ENCODE assay signal across 12 mouse cellular contexts in the genomic region with DNA sequence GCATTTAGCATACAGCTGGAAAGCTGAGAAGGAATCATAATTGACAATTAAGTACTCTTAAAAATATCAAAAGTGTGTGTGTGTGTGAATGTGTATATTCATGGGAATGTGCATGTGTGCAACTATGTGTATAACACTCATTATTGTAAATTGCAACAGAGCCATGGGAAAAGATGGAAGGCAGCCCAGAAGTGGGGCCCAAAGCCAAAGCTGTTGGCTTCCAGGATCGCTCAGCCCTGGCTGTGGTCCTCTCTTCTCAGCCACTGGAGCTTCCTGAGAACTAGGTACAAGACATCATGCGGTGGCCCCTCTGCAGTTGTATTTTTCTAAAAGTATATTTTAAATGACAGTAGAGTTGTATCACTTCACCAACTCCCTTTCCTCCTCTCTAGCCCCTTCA. TPM values are rescaled to one million over a fixed set of nuclear protein-coding genes. Genes with fewer than 3 reads are reported as not detected.
DNase-seq lines count a peak whose midpoint lies in the region; ATAC-seq and TF ChIP-seq lines count a peak whose summit lies in the region.
"Had no signal": no experiment of that assay in that cellular context is flagged by ENCODE, and none has a peak within 500 bp of the region (broad histone marks: within the 10 kb centered on the region; RNA-seq: fewer than 3 reads in every experiment).

No protein-coding gene starts in this region.

- H3K4me3 ChIP-seq in lung, embryonic 15.5 days = no peak overlapping the region
- H3K4me3 ChIP-seq in lung, adult 2 months (replicated peaks; ENCODE audit: extremely low read depth, low read depth, low read length) = no peak overlapping the region
- H3K4me3 ChIP-seq: hindbrain, embryonic 15.5 days; limb, embryonic 12.5 days; neural tube, embryonic 13.5 days had no signal

- H3K27me3 ChIP-seq in lung, embryonic 15.5 days = no peaks in the 10 kb centered on the region
- H3K27me3 ChIP-seq: hindbrain, embryonic 15.5 days; neural tube, embryonic 13.5 days; Patski had no signal

- DNase-seq in cerebellum, postnatal 25 days = peak; percentile 26 to 60
- no peak for DNase-seq in cerebellum, adult 11-12 months
- DNase-seq in lung, adult 2 months = no peak
- DNase-seq in gastrocnemius, postnatal 36 days = peak; percentile 45 to 55
- DNase-seq in ovary, postnatal 14 days (ENCODE audit: low spot score) = peak; percentile 39
- DNase-seq in left cerebral cortex, postnatal 36 days (ENCODE audit: low spot score in 2 of 2) = no peak

- H3K4me1 ChIP-seq in lung, embryonic 15.5 days = peaks cover 11% of the 10 kb centered on the region
- no peaks in the 10 kb centered on the region for H3K4me1 ChIP-seq in lung, adult 2 months (ENCODE audit: control insufficient read depth, insufficient read depth, low read length)
- H3K4me1 ChIP-seq: hindbrain, embryonic 15.5 days; limb, embryonic 12.5 days; neural tube, embryonic 13.5 days had no signal

- no peaks in the 10 kb centered on the region for H3K36me3 ChIP-seq in lung, embryonic 15.5 days
- H3K36me3 ChIP-seq: hindbrain, embryonic 15.5 days; limb, embryonic 12.5 days; neural tube, embryonic 13.5 days had no signal

- TF ChIP-seq POLR2A in lung, adult 2 months (IDR thresholded peaks at IDR 0.05; ENCODE audit: borderline replicate concordance, extremely low read depth, low read depth, low read length) = no peak

- TF ChIP-seq CTCF in lung, adult 2 months (IDR thresholded peaks at IDR 0.05; ENCODE audit: insufficient read depth, low read length) = no peak

- intact Hi-C loops in gastrocnemius, postnatal 36 days (cut with DNase I) = no loop called here
- intact Hi-C loops in left cerebral cortex, postnatal 36 days (cut with DNase I) = no loop called here

- no peak overlapping the region for H3K4me2 ChIP-seq in lung, embryonic 15.5 days
- H3K4me2 ChIP-seq: hindbrain, embryonic 15.5 days; limb, embryonic 12.5 days; neural tube, embryonic 13.5 days had no signal

- no peak overlapping the region for H3K27ac ChIP-seq in lung, embryonic 15.5 days
- H3K27ac ChIP-seq: hindbrain, embryonic 15.5 days; limb, embryonic 12.5 days; neural tube, embryonic 13.5 days had no signal

- H3K9me3 ChIP-seq in lung, embryonic 15.5 days = no peaks in the 10 kb centered on the region
- H3K9me3 ChIP-seq: limb, embryonic 12.5 days had no signal

- 63% methylated on average over 2 of the region's 2 CpGs for WGBS in lung, embryonic 15.5 days
- WGBS in lung, adult 2 months = 76% methylated on average over 2 of the region's 2 CpGs

- no peak overlapping the region for H3K9ac ChIP-seq in lung, embryonic 15.5 days
- H3K9ac ChIP-seq: hindbrain, embryonic 15.5 days; limb, embryonic 12.5 days; neural tube, embryonic 13.5 days had no signal

- peak; percentile 55; the same call in 1 of the 2 replicates for ATAC-seq in lung, embryonic 15.5 days (ENCODE audit: borderline replicate concordance, extremely low read depth, low FRiP score, low TSS enrichment)
- no peak for ATAC-seq in megakaryocyte, adult 5-6 weeks (ENCODE audit: poor library complexity, severe bottlenecking)
- ATAC-seq: Patski had no signal

RNA-seq across cellular contexts. Expression of a gene that starts 44.0 kb away (rescaled TPM):
- 9.7 and 10.9 TPM in 2 replicates for polyA plus RNA-seq in lung, embryonic 15.5 days (2015; fragmentation: Nextera tagmentation; extraction: Ambion mirVana)
- polyA plus RNA-seq in lung, adult 2 months (2012; rRNA removed) = 9.2 and 14.1 TPM in 2 replicates
- 1 to 10 TPM; 2.1 TPM for total RNA-seq in gastrocnemius, postnatal 36 days (2021)
- total RNA-seq in megakaryocyte, adult 5-6 weeks (2015) = 0.67 and 0.68 TPM in 2 replicates
- 0.29 and 1.5 TPM in 2 replicates for total RNA-seq in megakaryocyte, adult 5-6 weeks (2017)
- 1 to 10 TPM; 2.4 TPM for total RNA-seq in left cerebral cortex, postnatal 36 days (2021)

Comparison
In these comparisons a context has a peak if more than half of its experiments do, and no peak if none do; other contexts are left out.
1. DNase-seq: peak in cerebellum, postnatal 25 days (2 of 2), gastrocnemius, postnatal 36 days (2 of 2) and ovary, postnatal 14 days (single experiment); none in cerebellum, adult 11-12 months (single experiment), lung, adult 2 months (single experiment) and left cerebral cortex, postnatal 36 days (0 of 2).